Mouse (Mus musculus) hindbrain, embryonic 11.5 days (tissue): Measurements from ENCODE around the gene Kif9. TPM values are rescaled to one million over a fixed set of nuclear protein-coding genes. Genes with fewer than 3 reads are reported as not detected.

ENCODE experiments used
- ATAC-seq: fragments of 200-750 bp; cut with Nextera tagmentation; 2 replicates; pipeline ENCODE4 v1.8.0; 2017; ENCODE audit warnings: mild to moderate bottlenecking, moderate TSS enrichment, moderate library complexity; ENCODE audit not compliant: low FRiP score
- DNase-seq: peaks from one replicate; pipeline ENCODE4 v3.0.0-alpha.2; 2015; ENCODE audit warnings: low spot score
- H3K27ac ChIP-seq: fragments of 300-500 bp; sonication (generic); 2 replicates; pipeline ENCODE4 v1.5.1; 2014; ENCODE audit warnings: mild to moderate bottlenecking, low read depth, low read length
- H3K27me3 ChIP-seq: fragments of 300-500 bp; sonication (generic); 2 replicates; pipeline ENCODE4 v1.6.1; 2014; ENCODE audit warnings: mild to moderate bottlenecking, low read length, moderate library complexity, mixed read lengths; ENCODE audit not compliant: control insufficient read depth, insufficient read depth
- H3K36me3 ChIP-seq: fragments of 300-500 bp; sonication (generic); 2 replicates; pipeline ENCODE4 v1.6.1; 2014; ENCODE audit warnings: mild to moderate bottlenecking, low read length, moderate library complexity, mixed read lengths; ENCODE audit not compliant: control insufficient read depth, insufficient read depth
- H3K4me1 ChIP-seq: fragments of 300-500 bp; sonication (generic); replicated peaks from 2 replicates; pipeline ENCODE4 v1.6.1; 2014; ENCODE audit warnings: low read length, mixed read lengths; ENCODE audit not compliant: control insufficient read depth, insufficient read depth
- H3K4me2 ChIP-seq: fragments of 300-500 bp; sonication (generic); replicated peaks from 2 replicates; pipeline ENCODE4 v1.6.1; 2014; ENCODE audit warnings: mild to moderate bottlenecking, low read depth, low read length
- H3K4me3 ChIP-seq: fragments of 300-500 bp; sonication (generic); 2 replicates; pipeline ENCODE4 v1.5.1; 2014; ENCODE audit warnings: low read depth, low read length
- H3K9ac ChIP-seq: fragments of 300-500 bp; sonication (generic); 2 replicates; pipeline ENCODE4 v1.6.1; 2014; ENCODE audit warnings: low read depth, low read length
- H3K9me3 ChIP-seq: fragments of 300-500 bp; sonication (generic); 2 replicates; pipeline ENCODE4 v1.6.1; 2016; ENCODE audit warnings: low read length; ENCODE audit not compliant: control insufficient read depth
- WGBS: fragments of 180-500 bp; shearing (Covaris S2); extraction: QIAGEN DNeasy Blood & Tissue Kit; methylation state at CpG from one replicate; pipeline ENCODE4 v1.1.7; 2014; 5-methylcytosine and 5-hydroxymethylcytosine counted together
- polyA plus RNA-seq: library from polyadenylated mRNA; unstranded; fragments of >200 nt; fragmentation: Nextera tagmentation; extraction: Ambion mirVana; gene quantifications from 2 replicates; pipeline ENCODE4 v1.2.1, GENCODE M21; 2014

The Kif9 gene
- polyA plus RNA-seq, 1 experiment from 2014 or later = 3.3 TPM

GRCm38 (mm10) chr9:110477951-110478350 is 1.2 kb downstream of the Kif9 start:
- no peaks in the 10 kb centered on the region for H3K36me3 ChIP-seq
- 56% methylated on average over 11 of the region's 11 CpGs for WGBS
- no peaks in the 10 kb centered on the region for H3K9me3 ChIP-seq
- no peaks in the 10 kb centered on the region for H3K27me3 ChIP-seq
- H3K4me3 ChIP-seq = no peak overlapping the region
- no peak overlapping the region for H3K9ac ChIP-seq
- peaks cover 4% of the 10 kb centered on the region; the same call in 1 of the 2 replicates for H3K4me1 ChIP-seq
- no peak overlapping the region for H3K27ac ChIP-seq
- DNase-seq (no peak), ATAC-seq (no peak)
- H3K4me2 ChIP-seq = no peak overlapping the region

DNA sequence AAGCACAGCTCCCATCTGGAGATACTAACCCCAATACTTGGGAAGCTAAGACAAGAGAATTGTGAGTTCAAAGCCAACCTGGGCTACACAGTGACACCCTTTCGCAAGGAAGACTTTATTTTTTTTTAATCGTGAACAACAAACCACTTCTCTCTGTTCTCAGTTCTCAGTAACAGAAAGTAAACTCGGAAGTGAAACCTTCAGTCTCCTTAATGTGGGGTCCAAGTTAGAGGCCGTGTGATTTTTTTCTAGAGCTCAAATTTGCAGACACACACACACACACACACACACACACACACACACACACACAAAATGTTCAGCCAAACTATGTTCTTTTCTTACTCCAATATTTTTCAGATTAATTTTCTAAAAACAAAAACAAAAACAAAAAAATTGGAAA is 1.9 kb downstream of the Kif9 start:
- Histone ChIP-seq H3K4me2 (no peak overlapping the region), H3K27me3 (no peaks in the 10 kb centered on the region), H3K9me3 (no peaks in the 10 kb centered on the region), H3K27ac (no peak overlapping the region), H3K4me3 (no peak overlapping the region), H3K9ac (no peak overlapping the region), H3K36me3 (no peaks in the 10 kb centered on the region), H3K4me1 (peaks cover 4% of the 10 kb centered on the region; the same call in 1 of the 2 replicates)
- ATAC-seq (no peak), DNase-seq (no peak)
- WGBS = 75% methylated on average over 4 of the region's 4 CpGs

- no peak overlapping the region for H3K4me2 ChIP-seq
- ATAC-seq (no peak), DNase-seq (no peak)
- WGBS = 30% methylated on average over 4 of the region's 4 CpGs
- no peaks in the 10 kb centered on the region; the same call in 1 of the 2 replicates for H3K9me3 ChIP-seq
- no peaks in the 10 kb centered on the region for H3K27me3 ChIP-seq
- H3K9ac ChIP-seq = no peak overlapping the region
- no peak overlapping the region for H3K27ac ChIP-seq
- no peaks in the 10 kb centered on the region for H3K4me1 ChIP-seq
- no peak overlapping the region for H3K4me3 ChIP-seq
- H3K36me3 ChIP-seq = no peaks in the 10 kb centered on the region
These were observed 12.1 kb downstream of the Kif9 start for GRCm38 (mm10) chr9:110488841-110489240.

GRCm38 (mm10) chr9:110490913-110491312 is 14.2 kb downstream of the Kif9 start:
- ATAC-seq = no peak
- DNase-seq = peak; percentile 13

GRCm38 (mm10) chr9:110525737-110526136 is 49.0 kb downstream of the Kif9 start:
- 56% methylated on average over 2 of the region's 2 CpGs for WGBS
- no peak for DNase-seq
- Histone ChIP-seq H3K4me1 (no peaks in the 10 kb centered on the region), H3K27ac (no peak overlapping the region), H3K9me3 (no peaks in the 10 kb centered on the region), H3K4me3 (no peak overlapping the region), H3K36me3 (no peaks in the 10 kb centered on the region), H3K4me2 (no peak overlapping the region), H3K27me3 (no peaks in the 10 kb centered on the region), H3K9ac (no peak overlapping the region)
- no peak for ATAC-seq

More at GRCm38 (mm10) chr9:110490913-110491312, 14.2 kb downstream of the Kif9 start:
- Histone ChIP-seq H3K4me3 (no peak overlapping the region), H3K4me1 (no peaks in the 10 kb centered on the region), H3K9ac (no peak overlapping the region), H3K27me3 (no peaks in the 10 kb centered on the region), H3K4me2 (no peak overlapping the region), H3K27ac (no peak overlapping the region), H3K36me3 (no peaks in the 10 kb centered on the region), H3K9me3 (no peaks in the 10 kb centered on the region; the same call in 1 of the 2 replicates)
- 56% methylated on average over 5 of the region's 5 CpGs for whole genome bisulfite sequencing

DNA sequence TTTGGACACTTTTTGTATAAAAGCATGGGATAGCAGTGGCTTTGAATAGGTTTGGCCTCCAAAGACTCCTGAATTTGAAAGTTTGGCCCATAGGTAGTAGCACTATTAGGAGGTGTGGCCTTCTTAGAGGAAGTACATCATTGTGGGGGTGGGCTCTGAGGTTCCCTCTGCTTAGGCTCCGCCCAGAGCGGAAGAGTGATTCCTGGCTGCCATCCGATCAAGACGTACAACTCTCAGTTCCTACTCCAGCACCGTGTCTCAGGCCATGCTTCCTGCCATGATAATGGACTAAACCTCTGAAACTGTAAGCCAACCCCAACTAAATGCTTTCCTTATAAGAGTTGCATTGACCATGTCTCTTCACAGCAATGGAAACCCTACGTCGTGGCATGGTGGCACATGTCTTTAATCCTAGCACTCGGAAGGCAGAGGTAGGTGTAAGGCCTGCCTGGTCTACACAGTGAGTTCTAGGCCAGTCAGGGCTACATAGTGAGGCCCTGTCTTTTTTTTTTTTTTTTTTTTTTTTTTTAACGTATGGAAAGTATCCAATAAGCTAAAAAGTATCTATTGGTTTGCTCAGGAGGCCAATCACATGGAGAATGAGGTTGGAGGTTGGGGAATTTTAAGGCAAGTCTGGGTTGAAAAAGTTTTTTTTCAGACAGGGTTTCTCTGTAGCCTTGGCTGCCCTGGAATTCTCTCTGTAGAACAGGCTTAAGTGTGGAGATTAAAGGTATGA is 52.4 kb downstream of the Kif9 start:
- no peak overlapping the region for H3K27ac ChIP-seq
- no peak overlapping the region for H3K4me3 ChIP-seq
- H3K4me1 ChIP-seq = peaks cover 2% of the 10 kb centered on the region; the same call in 1 of the 2 replicates
- 35% methylated on average over 9 of the region's 9 CpGs for WGBS
- no peaks in the 10 kb centered on the region for H3K36me3 ChIP-seq
- no peak overlapping the region for H3K9ac ChIP-seq
- H3K9me3 ChIP-seq = no peaks in the 10 kb centered on the region
- DNase-seq (peak; percentile 5), ATAC-seq (no peak)
- no peaks in the 10 kb centered on the region for H3K27me3 ChIP-seq
- no peak overlapping the region for H3K4me2 ChIP-seq

GRCm38 (mm10) chr9:110530650-110531049 is 53.9 kb downstream of the Kif9 start:
- peak; percentile 4 for DNase-seq
- Histone ChIP-seq H3K4me3 (no peak overlapping the region), H3K4me1 (peaks cover 7% of the 10 kb centered on the region; the same call in 1 of the 2 replicates), H3K9me3 (no peaks in the 10 kb centered on the region), H3K4me2 (no peak overlapping the region), H3K36me3 (no peaks in the 10 kb centered on the region), H3K27ac (no peak overlapping the region), H3K9ac (no peak overlapping the region), H3K27me3 (no peaks in the 10 kb centered on the region)
- WGBS = 75% methylated on average over 3 of the region's 3 CpGs
- no peak for ATAC-seq

- DNase-seq = peak; percentile 21
- H3K27me3 ChIP-seq = no peaks in the 10 kb centered on the region
- H3K4me1 ChIP-seq = peaks cover 7% of the 10 kb centered on the region; the same call in 1 of the 2 replicates
- H3K4me3 ChIP-seq = peak overlapping the region; percentile 99
- H3K36me3 ChIP-seq = no peaks in the 10 kb centered on the region
- no peak for ATAC-seq
- no peaks in the 10 kb centered on the region for H3K9me3 ChIP-seq
- 27% methylated on average over 6 of the region's 6 CpGs for WGBS
- peak overlapping the region; percentile 100 for H3K27ac ChIP-seq
- H3K9ac ChIP-seq = peak overlapping the region; percentile 3; the same call in 1 of the 2 replicates
- peak overlapping the region; percentile 35; the same call in 1 of the 2 replicates for H3K4me2 ChIP-seq
These were observed 54.5 kb downstream of the Kif9 start for GRCm38 (mm10) chr9:110531151-110531791.
